Mouse (Mus musculus) forebrain, postnatal 0 days (tissue): ENCODE measurements around the gene Cldn8. TPM values are rescaled to one million over a fixed set of nuclear protein-coding genes. Genes with fewer than 3 reads are reported as not detected.

Experiments used
- ATAC-seq: fragments of 200-750 bp; cut with Nextera tagmentation; 2 replicates; pipeline ENCODE4 v1.8.0; 2017; ENCODE audit warnings: mild to moderate bottlenecking, moderate library complexity
- DNase-seq: peaks from one replicate; pipeline ENCODE4 v3.0.0-alpha.2; 2015
- H3K27ac ChIP-seq: fragments of 300-500 bp; sonication (generic); 2 replicates; pipeline ENCODE4 v1.5.1; 2014; ENCODE audit warnings: low read depth, mild to moderate bottlenecking, antibody characterized with exemption, low read length, moderate library complexity, mixed read lengths
- H3K27me3 ChIP-seq: fragments of 300-500 bp; sonication (generic); 2 replicates; pipeline ENCODE4 v1.6.1; 2014; ENCODE audit warnings: mild to moderate bottlenecking, low read length, mixed read lengths; ENCODE audit not compliant: insufficient read depth
- H3K36me3 ChIP-seq: fragments of 300-500 bp; sonication (generic); 2 replicates; pipeline ENCODE4 v1.6.1; 2014; ENCODE audit warnings: mild to moderate bottlenecking, moderate library complexity; ENCODE audit not compliant: insufficient read depth
- H3K4me1 ChIP-seq: fragments of 300-500 bp; sonication (generic); 2 replicates; pipeline ENCODE4 v1.6.1; 2014; ENCODE audit warnings: antibody characterized with exemption; ENCODE audit not compliant: insufficient read depth
- H3K4me2 ChIP-seq: fragments of 300-500 bp; sonication (generic); 2 replicates; pipeline ENCODE4 v1.6.1; 2014; ENCODE audit warnings: low read depth, mild to moderate bottlenecking, moderate library complexity
- H3K4me3 ChIP-seq: fragments of 300-500 bp; sonication (generic); 2 replicates; pipeline ENCODE4 v1.5.1; 2014; ENCODE audit warnings: low read depth, low read length, mixed read lengths
- H3K9ac ChIP-seq: fragments of 300-500 bp; sonication (generic); 2 replicates; pipeline ENCODE4 v1.6.1; 2014; ENCODE audit warnings: mild to moderate bottlenecking
- H3K9me3 ChIP-seq: fragments of 300-500 bp; sonication (generic); 2 replicates; pipeline ENCODE4 v1.6.1; 2016; ENCODE audit warnings: low read length
- CTCF ChIP-seq: sonication (generic); IDR thresholded peaks from 2 replicates; pipeline ENCODE4 v1.5.1; 2016; ENCODE audit warnings: antibody characterized with exemption, control low read depth, low read depth
- WGBS: fragments of 180-500 bp; shearing (Covaris S2); extraction: QIAGEN DNeasy Blood & Tissue Kit; methylation state at CpG from one replicate; pipeline ENCODE4 v1.1.7; 2014; 5-methylcytosine and 5-hydroxymethylcytosine counted together
- polyA plus RNA-seq: library from polyadenylated mRNA; unstranded; fragments of >200 nt; fragmentation: Nextera tagmentation; extraction: Ambion mirVana; gene quantifications from 2 replicates; pipeline ENCODE4 v1.2.1, GENCODE M21; 2015
- total RNA-seq: library from RNA; depleted of rRNA; stranded (reverse); fragments of >200 nt; gene quantifications from 2 replicates; pipeline ENCODE4 v1.2.3, GENCODE M21; 2014; rRNA removed

Cldn8 gene
- total and polyA plus RNA-seq, 2 experiments from 2014 or later, result not detected

GRCm38 (mm10) chr16:88561617-88562164, 1.3 kb downstream of the Cldn8 start:
- H3K27me3 ChIP-seq, result no peaks in the 10 kb centered on the region
- H3K9me3 ChIP-seq, result no peaks in the 10 kb centered on the region
- 12% methylated on average over 6 of the region's 6 CpGs for WGBS
- H3K4me1 ChIP-seq, result no peaks in the 10 kb centered on the region
- H3K4me3 ChIP-seq, result no peak overlapping the region
- H3K27ac ChIP-seq, result no peak overlapping the region
- H3K4me2 ChIP-seq, result no peak overlapping the region
- ATAC-seq (peak; percentile 32; the same call in 1 of the 2 replicates), DNase-seq (peak; percentile 7)
- H3K9ac ChIP-seq, result no peak overlapping the region
- no peak for TF ChIP-seq CTCF
- H3K36me3 ChIP-seq, result no peaks in the 10 kb centered on the region

GRCm38 (mm10) chr16:88542488-88542887, 20.5 kb downstream of the Cldn8 start:
- WGBS, result 54% methylated on average over 6 of the region's 6 CpGs
- no peaks in the 10 kb centered on the region for H3K9me3 ChIP-seq

GRCm38 (mm10) chr16:88539841-88540487, 23.0 kb downstream of the Cldn8 start:
- TF ChIP-seq CTCF, result no peak
- Histone ChIP-seq H3K36me3 (no peaks in the 10 kb centered on the region), H3K4me3 (no peak overlapping the region), H3K27me3 (no peaks in the 10 kb centered on the region), H3K27ac (no peak overlapping the region), H3K9me3 (no peaks in the 10 kb centered on the region), H3K4me2 (no peak overlapping the region), H3K4me1 (no peaks in the 10 kb centered on the region), H3K9ac (no peak overlapping the region)
- 71% methylated on average over 3 of the region's 3 CpGs for WGBS
- DNase-seq, result no peak
- ATAC-seq, result no peak

More at GRCm38 (mm10) chr16:88542488-88542887, 20.5 kb downstream of the Cldn8 start:
- Histone ChIP-seq H3K27ac (no peak overlapping the region), H3K4me2 (no peak overlapping the region), H3K4me3 (no peak overlapping the region), H3K27me3 (no peaks in the 10 kb centered on the region), H3K36me3 (no peaks in the 10 kb centered on the region), H3K9ac (no peak overlapping the region), H3K4me1 (no peaks in the 10 kb centered on the region)
- peak; percentile 29 for DNase-seq
- TF ChIP-seq CTCF, result peak; percentile 62
- ATAC-seq, result no peak

- ATAC-seq (no peak), DNase-seq (no peak)
- Histone ChIP-seq H3K4me3 (no peak overlapping the region), H3K9ac (no peak overlapping the region), H3K27ac (no peak overlapping the region), H3K36me3 (no peaks in the 10 kb centered on the region), H3K4me1 (no peaks in the 10 kb centered on the region), H3K9me3 (no peaks in the 10 kb centered on the region), H3K4me2 (no peak overlapping the region), H3K27me3 (no peaks in the 10 kb centered on the region)
- no peak for TF ChIP-seq CTCF
Measured at GRCm38 (mm10) chr16:88511348-88511747, 51.6 kb downstream of the Cldn8 start.

Other genes with a start within 250 kb of the Cldn8 start
- gene Cldn17, start 56.2 kb downstream of the Cldn8 start, total RNA-seq, result not detected in 2 replicates
- gene Cldn17, start 56.2 kb downstream of the Cldn8 start, polyA plus RNA-seq, result not detected in 2 replicates
- gene Krtap24-1, start 49.1 kb upstream of the Cldn8 start, total RNA-seq, result not detected in 2 replicates
- not detected in 2 replicates for gene Krtap24-1, start 49.1 kb upstream of the Cldn8 start, polyA plus RNA-seq
- gene 2310079G19Rik, start 64.5 kb upstream of the Cldn8 start, total RNA-seq, result not detected in 2 replicates
- gene 2310079G19Rik, start 64.5 kb upstream of the Cldn8 start, polyA plus RNA-seq, result not detected in 2 replicates
- gene Krtap26-1, start 84.6 kb upstream of the Cldn8 start, total RNA-seq, result not detected in 2 replicates
- gene Krtap26-1, start 84.6 kb upstream of the Cldn8 start, polyA plus RNA-seq, result not detected in 2 replicates
- not detected in 2 replicates for gene Krtap27-1, start 108.5 kb upstream of the Cldn8 start, total RNA-seq
- gene Krtap27-1, start 108.5 kb upstream of the Cldn8 start, polyA plus RNA-seq, result not detected in 2 replicates
- not detected in 2 replicates for gene 2310061N02Rik, start 144.8 kb upstream of the Cldn8 start, total RNA-seq
- gene 2310061N02Rik, start 144.8 kb upstream of the Cldn8 start, polyA plus RNA-seq, result not detected in 2 replicates
- gene Krtap13-1, start 165.7 kb upstream of the Cldn8 start, total RNA-seq, result not detected in 2 replicates
- gene Krtap13-1, start 165.7 kb upstream of the Cldn8 start, polyA plus RNA-seq, result not detected in 2 replicates
- gene Krtap13, start 188.5 kb upstream of the Cldn8 start, total RNA-seq, result not detected in 2 replicates
- gene Krtap13, start 188.5 kb upstream of the Cldn8 start, polyA plus RNA-seq, result not detected in 2 replicates
- not detected in 2 replicates for gene 2310034C09Rik, start 195.7 kb upstream of the Cldn8 start, total RNA-seq
- not detected in 2 replicates for gene 2310034C09Rik, start 195.7 kb upstream of the Cldn8 start, polyA plus RNA-seq
- not detected in 2 replicates for gene 2310057N15Rik, start 211.0 kb upstream of the Cldn8 start, total RNA-seq
- gene 2310057N15Rik, start 211.0 kb upstream of the Cldn8 start, polyA plus RNA-seq, result not detected in 2 replicates
- not detected in 2 replicates for gene Gm5965, start 214.7 kb upstream of the Cldn8 start, total RNA-seq
- gene Gm5965, start 214.7 kb upstream of the Cldn8 start, polyA plus RNA-seq, result not detected in 2 replicates
- not detected in 2 replicates for gene Gm20741, start 249.0 kb upstream of the Cldn8 start, total RNA-seq
- not detected in 2 replicates for gene Gm20741, start 249.0 kb upstream of the Cldn8 start, polyA plus RNA-seq